Mouse (Mus musculus): Measurements from ENCODE around the gene Olfr130.

Olfr130 gene

DNA sequence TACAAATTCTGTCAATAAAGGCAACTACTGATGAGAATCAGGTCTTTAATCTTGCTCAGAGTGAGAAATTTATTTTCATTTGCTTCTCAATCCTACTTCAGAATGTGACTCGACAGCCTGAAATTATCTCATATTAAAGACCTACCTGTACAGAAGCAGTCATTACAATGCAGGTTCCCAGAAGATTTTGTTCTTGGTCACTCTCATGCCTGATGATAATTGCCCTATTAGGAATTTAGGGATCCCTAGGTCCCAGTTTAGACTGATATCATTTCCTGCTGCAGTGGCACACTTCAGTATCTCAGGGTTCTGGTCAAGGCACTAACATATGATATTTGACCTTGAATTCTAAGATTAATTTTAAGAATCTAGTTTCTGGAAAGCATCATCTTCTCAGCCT is at the start of gene Olfr130:
TSS of gene Olfr130 (plus strand) at position 301 of the 400 bp plus-strand sequence.
- DNase-seq (ENCODE audit: low spot score): no peak

DNA sequence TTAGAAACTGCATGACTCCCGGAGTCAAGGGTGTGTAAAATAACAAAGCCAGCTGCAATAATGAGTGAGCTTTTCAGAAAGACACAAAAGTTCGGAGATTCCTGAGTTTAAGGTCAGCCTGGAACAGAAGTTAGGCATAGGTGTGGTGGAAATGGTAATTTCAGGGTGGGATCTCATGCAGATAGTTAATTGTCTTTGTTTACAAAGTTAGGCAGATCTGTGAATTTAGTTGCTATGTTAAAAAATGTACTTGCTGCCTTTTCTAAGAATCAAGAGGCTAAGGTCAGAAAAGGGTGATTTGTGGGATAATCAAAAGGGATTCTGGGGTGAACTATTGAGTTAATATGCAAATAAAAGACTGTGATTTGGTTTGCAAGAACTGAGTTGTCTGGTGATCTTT is 47.4 kb upstream of the Olfr130 start:
- no peak for DNase-seq (ENCODE audit: low spot score)

DNA sequence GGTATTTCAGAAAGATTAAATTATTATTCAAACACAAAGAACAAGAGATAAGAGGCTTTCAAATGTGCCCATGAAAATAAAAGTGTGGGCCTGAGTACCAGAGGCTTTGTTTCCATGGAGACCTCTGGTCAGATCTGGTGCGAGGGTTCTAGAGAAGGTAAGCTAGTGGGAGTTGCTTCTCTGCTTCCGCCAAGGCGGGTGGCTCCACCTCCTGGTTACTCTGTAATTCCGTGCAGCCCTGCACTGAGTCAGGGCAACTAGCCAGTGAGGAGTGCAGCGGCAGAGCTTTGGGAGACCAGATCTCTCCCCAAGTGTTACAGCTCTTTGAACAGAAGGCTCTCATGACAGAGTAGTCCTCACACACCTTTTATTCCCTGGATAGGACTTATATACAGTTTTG is 37.4 kb upstream of the Olfr130 start:
- DNase-seq (ENCODE audit: low spot score): no peak

DNA sequence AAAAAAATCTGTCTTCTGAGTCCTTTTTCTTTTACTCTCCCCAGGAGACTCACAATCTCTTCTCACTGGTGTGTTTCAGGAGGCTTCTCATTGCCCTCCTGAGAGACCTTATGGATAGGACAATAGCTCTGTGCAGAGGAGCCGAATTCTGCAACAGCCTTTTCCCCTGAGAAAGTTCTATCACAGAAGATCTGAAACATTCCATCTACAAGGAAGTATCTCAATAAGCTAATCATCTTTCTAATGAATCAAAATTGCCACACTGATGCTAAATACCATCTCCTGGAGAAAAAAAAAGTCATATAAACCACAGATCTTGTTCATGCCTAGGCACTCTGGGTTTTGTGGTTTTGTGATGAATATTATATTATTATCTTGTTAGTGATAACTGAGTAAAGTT is 3.7 kb upstream of the Olfr130 start, which contains the start of gene Olfr129:
TSS of gene Olfr129 (minus strand) at position 101 of the 400 bp plus-strand sequence.
- no peak for DNase-seq (ENCODE audit: low spot score)

DNA sequence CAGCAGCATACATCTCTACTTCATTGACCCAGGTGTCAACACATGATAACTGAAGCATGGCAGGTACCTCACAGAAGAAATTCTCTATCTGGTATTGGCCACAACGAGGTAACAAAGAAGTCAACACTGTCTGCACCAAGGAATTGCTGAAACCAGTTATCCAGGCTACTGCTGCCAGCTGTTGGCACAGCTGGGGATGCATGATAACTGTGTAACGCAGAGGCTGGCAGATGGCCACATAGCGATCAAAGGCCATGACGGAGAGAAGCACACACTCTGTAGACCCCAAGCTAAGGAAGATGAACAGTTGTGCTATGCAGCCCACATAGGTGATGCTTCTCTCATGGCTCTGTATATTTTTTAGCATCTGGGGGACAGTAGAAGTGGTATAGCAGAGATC is 18.6 kb downstream of the Olfr130 start:
- no peak for DNase-seq (ENCODE audit: low spot score)

DNA sequence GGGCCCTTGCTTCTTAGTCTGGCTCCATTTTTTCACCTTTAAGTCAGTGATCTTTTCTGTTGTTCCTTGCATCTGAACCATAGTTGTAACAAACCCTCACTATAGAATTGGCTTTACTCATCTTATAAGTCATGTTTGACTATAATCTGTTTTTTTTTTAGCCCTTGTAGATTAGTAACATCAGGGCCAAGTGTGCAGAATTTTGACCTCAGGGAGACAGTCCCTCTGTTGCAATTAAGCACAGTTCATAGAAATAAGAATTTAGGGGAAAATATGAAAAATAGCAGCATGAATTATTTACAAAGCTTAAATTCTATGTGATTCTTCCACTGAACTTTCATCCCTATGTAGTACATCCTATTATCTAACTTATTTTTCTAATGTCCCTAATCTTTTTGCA is 24.9 kb downstream of the Olfr130 start, which contains the start of gene Olfr131:
TSS of gene Olfr131 (minus strand) at position 101 of the 400 bp plus-strand sequence.
- no peak for DNase-seq (ENCODE audit: low spot score)

All from testis, postnatal 14 days (tissue).